Mouse (Mus musculus) heart, embryonic 12.5 days (tissue): ENCODE measurements around the gene Wfdc10. TPM values are rescaled to one million over a fixed set of nuclear protein-coding genes. Genes with fewer than 3 reads are reported as not detected.

Experiments used
- ATAC-seq: fragments of 200-750 bp; cut with Nextera tagmentation; 2 replicates; pipeline ENCODE4 v1.8.0; 2017; ENCODE audit warnings: moderate TSS enrichment, moderate library complexity; ENCODE audit not compliant: insufficient number of reproducible peaks, low FRiP score
- H3K27ac ChIP-seq: fragments of 300-500 bp; sonication (generic); 2 replicates; pipeline ENCODE4 v1.5.1; 2016; ENCODE audit warnings: mild to moderate bottlenecking, moderate library complexity; ENCODE audit not compliant: poor library complexity, severe bottlenecking
- H3K27me3 ChIP-seq: fragments of 300-500 bp; sonication (generic); replicated peaks from 2 replicates; pipeline ENCODE4 v1.6.1; 2016; ENCODE audit warnings: mild to moderate bottlenecking, moderate library complexity
- H3K36me3 ChIP-seq: fragments of 300-500 bp; sonication (generic); 2 replicates; pipeline ENCODE4 v1.6.1; 2016; ENCODE audit warnings: mild to moderate bottlenecking, moderate library complexity
- H3K4me1 ChIP-seq: fragments of 300-500 bp; sonication (generic); replicated peaks from 2 replicates; pipeline ENCODE4 v1.6.1; 2016; ENCODE audit warnings: mild to moderate bottlenecking
- H3K4me2 ChIP-seq: fragments of 300-500 bp; sonication (generic); 2 replicates; pipeline ENCODE4 v1.6.1; 2016; ENCODE audit warnings: mild to moderate bottlenecking, moderate library complexity
- H3K4me3 ChIP-seq: fragments of 300-500 bp; sonication (generic); 2 replicates; pipeline ENCODE4 v1.5.1; 2016; ENCODE audit warnings: mild to moderate bottlenecking
- H3K9ac ChIP-seq: fragments of 300-500 bp; sonication (generic); 2 replicates; pipeline ENCODE4 v1.6.1; 2016; ENCODE audit warnings: mild to moderate bottlenecking, moderate library complexity
- H3K9me3 ChIP-seq: fragments of 300-500 bp; sonication (generic); replicated peaks from 2 replicates; pipeline ENCODE4 v1.6.1; 2016; ENCODE audit warnings: mild to moderate bottlenecking, moderate library complexity
- WGBS: fragments of 180-500 bp; shearing (Covaris S2); methylation state at CpG from one replicate; pipeline ENCODE4 v1.1.7; 2016; 5-methylcytosine and 5-hydroxymethylcytosine counted together
- polyA plus RNA-seq: library from polyadenylated mRNA; unstranded; fragments of >200 nt; fragmentation: Nextera tagmentation; extraction: Ambion mirVana; gene quantifications from 2 replicates; pipeline ENCODE4 v1.2.1, GENCODE M21; 2016

The Wfdc10 gene
- polyA plus RNA-seq, 1 experiment from 2014 or later: not detected

GRCm38 (mm10) chr2:164664851-164665250 is 9.0 kb downstream of the Wfdc10 start:
- Histone ChIP-seq H3K4me2 (no peak overlapping the region), H3K36me3 (no peaks in the 10 kb centered on the region), H3K27ac (no peak overlapping the region), H3K9me3 (peaks cover 7% of the 10 kb centered on the region; the same call in 1 of the 2 replicates), H3K4me3 (no peak overlapping the region), H3K9ac (no peak overlapping the region), H3K27me3 (no peaks in the 10 kb centered on the region), H3K4me1 (no peaks in the 10 kb centered on the region)
- WGBS: 80% methylated on average over 7 of the region's 7 CpGs
- no peak for ATAC-seq

GRCm38 (mm10) chr2:164670261-164670660 is 14.4 kb downstream of the Wfdc10 start:
- Histone ChIP-seq H3K4me1 (no peaks in the 10 kb centered on the region), H3K4me3 (no peak overlapping the region), H3K9ac (no peak overlapping the region), H3K4me2 (no peak overlapping the region), H3K9me3 (peaks cover 7% of the 10 kb centered on the region; the same call in 1 of the 2 replicates), H3K36me3 (no peaks in the 10 kb centered on the region), H3K27ac (no peak overlapping the region), H3K27me3 (peaks cover 3% of the 10 kb centered on the region; the same call in 1 of the 2 replicates)
- ATAC-seq: no peak
- whole genome bisulfite sequencing: 65% methylated on average over 5 of the region's 5 CpGs

- H3K9ac ChIP-seq: no peak overlapping the region; the same call in 1 of the 2 replicates
- no peak overlapping the region for H3K27ac ChIP-seq
- no peaks in the 10 kb centered on the region for H3K4me1 ChIP-seq
- 33% methylated on average over 1 of the region's 1 CpGs for WGBS
- H3K4me2 ChIP-seq: no peak overlapping the region
- no peak for ATAC-seq
- H3K36me3 ChIP-seq: no peaks in the 10 kb centered on the region
- peaks cover 9% of the 10 kb centered on the region; the same call in 1 of the 2 replicates for H3K9me3 ChIP-seq
- no peak overlapping the region for H3K4me3 ChIP-seq
- peaks cover 3% of the 10 kb centered on the region; the same call in 1 of the 2 replicates for H3K27me3 ChIP-seq
These were observed 15.1 kb downstream of the Wfdc10 start for GRCm38 (mm10) chr2:164670938-164671337.

GRCm38 (mm10) chr2:164673987-164674386 is 18.1 kb downstream of the Wfdc10 start, which contains the start of gene Wfdc11:
Wfdc11 (minus strand) TSS chr2:164674087.
- Histone ChIP-seq H3K9me3 (peaks cover 4% of the 10 kb centered on the region; the same call in 1 of the 2 replicates), H3K27me3 (peaks cover 8% of the 10 kb centered on the region), H3K4me2 (no peak within 1 kb of the TSS), H3K36me3 (no peaks in the 10 kb centered on the region), H3K4me1 (no peaks in the 10 kb centered on the region), H3K9ac (no peak within 1 kb of the TSS), H3K27ac (no peak within 1 kb of the TSS), H3K4me3 (no peak within 1 kb of the TSS)
- no peak for ATAC-seq
- 65% methylated on average over 7 of the region's 7 CpGs for WGBS

GRCm38 (mm10) chr2:164676103-164676502 is 20.3 kb downstream of the Wfdc10 start:
- H3K4me2 ChIP-seq: no peak overlapping the region
- H3K27me3 ChIP-seq: peaks cover 5% of the 10 kb centered on the region; the same call in 1 of the 2 replicates
- peaks cover 4% of the 10 kb centered on the region; the same call in 1 of the 2 replicates for H3K9me3 ChIP-seq
- no peak overlapping the region for H3K4me3 ChIP-seq
- no peaks in the 10 kb centered on the region for H3K4me1 ChIP-seq
- no peak for ATAC-seq
- H3K27ac ChIP-seq: no peak overlapping the region
- 76% methylated on average over 7 of the region's 7 CpGs for WGBS
- H3K36me3 ChIP-seq: no peaks in the 10 kb centered on the region
- no peak overlapping the region for H3K9ac ChIP-seq

GRCm38 (mm10) chr2:164676916-164677685 is 21.3 kb downstream of the Wfdc10 start:
- H3K27ac ChIP-seq: no peak overlapping the region
- no peak for ATAC-seq
- no peaks in the 10 kb centered on the region for H3K36me3 ChIP-seq
- 73% methylated on average over 16 of the region's 16 CpGs for WGBS
- no peak overlapping the region for H3K9ac ChIP-seq
- H3K27me3 ChIP-seq: peaks cover 5% of the 10 kb centered on the region; the same call in 1 of the 2 replicates
- H3K4me3 ChIP-seq: no peak overlapping the region
- H3K4me2 ChIP-seq: no peak overlapping the region
- H3K9me3 ChIP-seq: peaks cover 4% of the 10 kb centered on the region; the same call in 1 of the 2 replicates
- no peaks in the 10 kb centered on the region for H3K4me1 ChIP-seq

GRCm38 (mm10) chr2:164678848-164679625 is 23.2 kb downstream of the Wfdc10 start:
- no peaks in the 10 kb centered on the region for H3K36me3 ChIP-seq
- H3K27me3 ChIP-seq: peaks cover 5% of the 10 kb centered on the region; the same call in 1 of the 2 replicates
- H3K9ac ChIP-seq: no peak overlapping the region
- peak overlapping the region; percentile 62 for H3K4me2 ChIP-seq
- H3K27ac ChIP-seq: no peak overlapping the region
- WGBS: 19% methylated on average over 19 of the region's 19 CpGs
- H3K9me3 ChIP-seq: peaks cover 4% of the 10 kb centered on the region; the same call in 1 of the 2 replicates
- H3K4me1 ChIP-seq: no peaks in the 10 kb centered on the region
- peak; percentile 51; the same call in 1 of the 2 replicates for ATAC-seq
- peak overlapping the region; percentile 30 for H3K4me3 ChIP-seq

- H3K4me2 ChIP-seq: no peak overlapping the region
- H3K36me3 ChIP-seq: no peaks in the 10 kb centered on the region
- H3K4me3 ChIP-seq: no peak overlapping the region
- peaks cover 4% of the 10 kb centered on the region; the same call in 1 of the 2 replicates for H3K9me3 ChIP-seq
- no peak overlapping the region for H3K9ac ChIP-seq
- peaks cover 5% of the 10 kb centered on the region; the same call in 1 of the 2 replicates for H3K27me3 ChIP-seq
- 60% methylated on average over 3 of the region's 3 CpGs for WGBS
- ATAC-seq: no peak
- H3K4me1 ChIP-seq: no peaks in the 10 kb centered on the region
- H3K27ac ChIP-seq: no peak overlapping the region
These were observed 24.1 kb downstream of the Wfdc10 start for GRCm38 (mm10) chr2:164679906-164680305.

- Histone ChIP-seq H3K27ac (no peak within 1 kb of the TSS), H3K4me2 (no peak within 1 kb of the TSS), H3K9me3 (no peaks in the 10 kb centered on the region), H3K4me1 (no peaks in the 10 kb centered on the region), H3K27me3 (no peaks in the 10 kb centered on the region), H3K36me3 (no peaks in the 10 kb centered on the region), H3K9ac (no peak within 1 kb of the TSS), H3K4me3 (no peak within 1 kb of the TSS)
- WGBS: 73% methylated on average over 3 of the region's 3 CpGs
- ATAC-seq: no peak
These were observed 29.0 kb downstream of the Wfdc10 start, which contains the start of gene Wfdc13 for GRCm38 (mm10) chr2:164684807-164685206. Wfdc13 (plus strand) TSS chr2:164685107.

GRCm38 (mm10) chr2:164698201-164698600 is 42.4 kb downstream of the Wfdc10 start, which contains the start of gene Spint4:
Spint4 (plus strand) TSS chr2:164698501.
- Histone ChIP-seq H3K4me2 (no peak within 1 kb of the TSS), H3K9ac (no peak within 1 kb of the TSS), H3K4me1 (no peaks in the 10 kb centered on the region), H3K36me3 (no peaks in the 10 kb centered on the region), H3K27ac (no peak within 1 kb of the TSS), H3K27me3 (no peaks in the 10 kb centered on the region), H3K4me3 (no peak within 1 kb of the TSS), H3K9me3 (no peaks in the 10 kb centered on the region)
- 79% methylated on average over 4 of the region's 4 CpGs for WGBS
- no peak for ATAC-seq

- Histone ChIP-seq H3K4me3 (no peak overlapping the region), H3K36me3 (no peaks in the 10 kb centered on the region), H3K27me3 (no peaks in the 10 kb centered on the region), H3K27ac (no peak overlapping the region), H3K9ac (no peak overlapping the region), H3K4me1 (no peaks in the 10 kb centered on the region), H3K9me3 (no peaks in the 10 kb centered on the region), H3K4me2 (no peak overlapping the region)
- no peak for ATAC-seq
- 69% methylated on average over 5 of the region's 5 CpGs for WGBS
These were observed 45.1 kb downstream of the Wfdc10 start for GRCm38 (mm10) chr2:164700959-164701358.
